Mouse (Mus musculus): ENCODE results near the gene Cldnd1. TPM values are rescaled to one million over a fixed set of nuclear protein-coding genes. Genes with fewer than 3 reads are reported as not detected.

Gene Cldnd1
- polyA plus RNA-seq (2015; fragmentation: Nextera tagmentation; extraction: Ambion mirVana) = 110 and 111 TPM in 2 replicates

GRCm38 (mm10) chr16:58727477-58728131 is at the start of gene Cldnd1:
TSS of gene Cldnd1 (plus strand) at chr16:58727910.
- ATAC-seq (ENCODE audit: borderline replicate concordance, extremely low read depth, low FRiP score, low TSS enrichment) = peak; percentile 100
- WGBS = 2% methylated on average over 30 of the region's 35 CpGs
- no peaks in the 10 kb centered on the region for H3K9me3 ChIP-seq
- peak within 1 kb of the TSS; percentile 61 for H3K4me2 ChIP-seq
- H3K27ac ChIP-seq = peak within 1 kb of the TSS; percentile 82
- H3K4me1 ChIP-seq = 0 out of 2 replicates have a peak, but pooled peaks cover 9% of the 10 kb centered on the region
- H3K9ac ChIP-seq = peak within 1 kb of the TSS; percentile 76
- peaks cover 22% of the 10 kb centered on the region for H3K36me3 ChIP-seq
- H3K4me3 ChIP-seq = peak within 1 kb of the TSS; percentile 69
- H3K27me3 ChIP-seq = no peaks in the 10 kb centered on the region

GRCm38 (mm10) chr16:58678660-58679059 is 49.0 kb upstream of the Cldnd1 start:
- Histone ChIP-seq H3K4me2 (no peak overlapping the region), H3K36me3 (peaks cover 41% of the 10 kb centered on the region), H3K27me3 (no peaks in the 10 kb centered on the region), H3K9ac (no peak overlapping the region), H3K27ac (no peak overlapping the region), H3K4me3 (no peak overlapping the region), H3K9me3 (no peaks in the 10 kb centered on the region), H3K4me1 (no peaks in the 10 kb centered on the region)
- no peak for ATAC-seq (ENCODE audit: borderline replicate concordance, extremely low read depth, low FRiP score, low TSS enrichment)
- WGBS = 72% methylated on average over 7 of the region's 7 CpGs

- Histone ChIP-seq H3K4me1 (no peaks in the 10 kb centered on the region), H3K9ac (no peak overlapping the region), H3K4me3 (no peak overlapping the region), H3K36me3 (peaks cover 14% of the 10 kb centered on the region; the same call in 1 of the 2 replicates), H3K4me2 (no peak overlapping the region), H3K9me3 (no peaks in the 10 kb centered on the region), H3K27me3 (no peaks in the 10 kb centered on the region), H3K27ac (no peak overlapping the region)
- no peak for ATAC-seq (ENCODE audit: borderline replicate concordance, extremely low read depth, low FRiP score, low TSS enrichment)
- 88% methylated on average over 6 of the region's 6 CpGs for WGBS
Observed at GRCm38 (mm10) chr16:58682046-58682445, 45.7 kb upstream of the Cldnd1 start.

DNA sequence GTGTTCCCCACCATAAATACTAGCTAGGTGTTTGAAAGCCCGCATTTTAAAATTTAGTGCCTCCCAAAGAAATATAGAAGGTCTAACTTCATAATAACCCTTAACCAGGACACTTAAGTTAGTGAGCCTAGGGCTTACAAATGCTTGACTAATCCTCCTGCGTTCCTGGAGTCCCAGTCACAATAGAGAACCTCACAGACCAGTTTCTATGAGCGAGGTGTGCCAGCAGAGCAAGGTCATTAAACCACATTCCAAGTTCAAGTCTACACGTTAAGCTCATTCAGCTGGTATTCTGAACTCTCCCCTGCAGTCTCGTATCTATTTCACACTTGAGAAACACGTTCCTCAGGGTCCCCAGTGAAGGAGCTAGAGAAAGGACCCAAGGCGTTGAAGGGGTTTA is 44.8 kb upstream of the Cldnd1 start:
- 75% methylated on average over 7 of the region's 7 CpGs for WGBS
- Histone ChIP-seq H3K4me2 (no peak overlapping the region), H3K27me3 (no peaks in the 10 kb centered on the region), H3K27ac (no peak overlapping the region), H3K4me1 (no peaks in the 10 kb centered on the region), H3K9ac (no peak overlapping the region), H3K4me3 (no peak overlapping the region), H3K36me3 (peaks cover 9% of the 10 kb centered on the region; the same call in 1 of the 2 replicates), H3K9me3 (no peaks in the 10 kb centered on the region)
- ATAC-seq (ENCODE audit: borderline replicate concordance, extremely low read depth, low FRiP score, low TSS enrichment) = no peak

- Histone ChIP-seq H3K9me3 (no peaks in the 10 kb centered on the region), H3K4me2 (no peak overlapping the region), H3K27ac (no peak overlapping the region), H3K9ac (no peak overlapping the region), H3K27me3 (no peaks in the 10 kb centered on the region), H3K4me3 (no peak overlapping the region), H3K4me1 (no peaks in the 10 kb centered on the region), H3K36me3 (peaks cover 6% of the 10 kb centered on the region; the same call in 1 of the 2 replicates)
- WGBS = 88% methylated on average over 4 of the region's 4 CpGs
- ATAC-seq (ENCODE audit: borderline replicate concordance, extremely low read depth, low FRiP score, low TSS enrichment) = no peak
Observed at GRCm38 (mm10) chr16:58683911-58684310, 43.8 kb upstream of the Cldnd1 start.

- H3K9me3 ChIP-seq = no peaks in the 10 kb centered on the region
- H3K4me3 ChIP-seq = no peak overlapping the region
- no peak overlapping the region for H3K4me2 ChIP-seq
- H3K27ac ChIP-seq = no peak overlapping the region
- H3K4me1 ChIP-seq = no peaks in the 10 kb centered on the region
- no peak for ATAC-seq (ENCODE audit: borderline replicate concordance, extremely low read depth, low FRiP score, low TSS enrichment)
- no peak overlapping the region for H3K9ac ChIP-seq
- H3K36me3 ChIP-seq = peaks cover 6% of the 10 kb centered on the region; the same call in 1 of the 2 replicates
- H3K27me3 ChIP-seq = no peaks in the 10 kb centered on the region
Observed at GRCm38 (mm10) chr16:58684537-58684936, 43.2 kb upstream of the Cldnd1 start.

DNA sequence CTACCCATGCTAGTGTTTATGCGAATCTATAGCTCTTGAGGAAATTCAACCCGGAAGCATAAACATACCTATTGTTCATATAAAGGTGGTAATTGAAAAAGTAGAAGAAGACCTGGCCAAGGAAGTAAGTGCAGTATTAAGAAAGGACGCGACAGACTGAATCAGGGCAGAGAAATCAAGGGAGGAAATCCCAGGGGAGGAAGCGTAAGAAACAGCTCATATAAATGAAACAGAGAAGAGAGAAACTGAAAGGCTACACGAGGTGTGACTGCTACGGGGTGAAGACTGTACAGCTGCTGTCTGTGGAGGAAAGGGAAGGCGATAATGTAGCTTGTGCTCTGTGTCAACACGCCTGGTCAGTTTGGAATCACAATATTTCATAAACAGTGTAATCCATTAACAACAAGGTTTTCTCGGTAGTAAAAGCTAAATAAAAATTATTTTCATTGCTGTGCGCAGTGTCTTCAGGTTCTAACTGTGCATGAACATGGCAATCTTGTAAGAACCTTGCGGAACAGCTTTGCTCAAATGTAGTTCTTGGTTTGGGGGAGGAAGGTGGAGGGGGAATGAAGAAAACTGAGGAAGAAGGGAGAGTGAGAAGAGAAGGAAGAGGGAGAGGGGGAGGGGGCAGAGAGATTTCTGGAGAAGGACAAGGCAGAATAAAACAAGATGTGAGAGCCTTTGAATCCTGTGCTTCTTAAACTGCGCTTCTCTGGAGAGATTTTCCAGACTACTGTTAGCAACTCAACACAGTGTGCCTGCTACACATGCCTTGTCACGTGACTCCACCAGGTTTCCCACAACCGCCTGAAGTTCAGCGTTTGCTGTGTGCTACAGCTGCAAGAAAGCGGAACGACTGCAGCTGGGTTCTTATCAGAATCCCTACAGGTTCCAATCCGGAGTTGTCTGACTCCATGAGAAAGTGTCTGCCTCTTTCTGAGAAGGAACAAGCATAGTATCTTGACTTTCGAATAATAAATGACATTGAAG is 41.9 kb upstream of the Cldnd1 start:
- Histone ChIP-seq H3K9ac (no peak overlapping the region), H3K4me1 (no peaks in the 10 kb centered on the region), H3K4me2 (peak overlapping the region; percentile 2; the same call in 1 of the 2 replicates), H3K4me3 (no peak overlapping the region), H3K27ac (no peak overlapping the region), H3K27me3 (no peaks in the 10 kb centered on the region), H3K9me3 (no peaks in the 10 kb centered on the region), H3K36me3 (peaks cover 1% of the 10 kb centered on the region; the same call in 1 of the 2 replicates)
- WGBS = 49% methylated on average over 20 of the region's 20 CpGs
- no peak for ATAC-seq (ENCODE audit: borderline replicate concordance, extremely low read depth, low FRiP score, low TSS enrichment)

DNA sequence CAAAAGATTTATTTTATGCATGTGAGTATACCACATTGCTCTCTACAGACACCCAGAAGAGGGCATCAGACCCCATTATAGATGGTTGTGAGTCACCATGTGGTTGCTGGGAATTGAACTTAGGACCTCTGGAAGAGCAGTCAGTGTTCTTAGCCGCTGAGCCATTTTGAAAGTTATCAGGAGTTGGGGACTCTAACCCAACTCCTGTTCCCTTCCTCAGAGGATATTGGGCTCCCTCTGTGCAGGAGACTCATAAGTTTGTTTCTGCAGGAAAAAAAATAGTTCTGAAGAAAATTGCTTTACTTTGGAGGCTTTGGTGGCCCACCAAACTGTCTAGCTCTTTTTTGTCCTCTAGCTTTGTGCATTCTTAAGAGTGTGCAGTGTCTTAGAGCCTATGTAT is 39.2 kb upstream of the Cldnd1 start:
- no peak overlapping the region for H3K4me2 ChIP-seq
- 91% methylated on average over 1 of the region's 1 CpGs for WGBS
- no peaks in the 10 kb centered on the region for H3K36me3 ChIP-seq

GRCm38 (mm10) chr16:58689555-58690169 is 38.0 kb upstream of the Cldnd1 start:
- no peaks in the 10 kb centered on the region for H3K9me3 ChIP-seq
- no peak overlapping the region for H3K9ac ChIP-seq
- no peak for ATAC-seq (ENCODE audit: borderline replicate concordance, extremely low read depth, low FRiP score, low TSS enrichment)
- 80% methylated on average over 5 of the region's 5 CpGs for WGBS
- no peak overlapping the region for H3K4me2 ChIP-seq
- H3K27me3 ChIP-seq = no peaks in the 10 kb centered on the region
- no peaks in the 10 kb centered on the region for H3K36me3 ChIP-seq
- H3K4me3 ChIP-seq = no peak overlapping the region
- no peaks in the 10 kb centered on the region for H3K4me1 ChIP-seq
- H3K27ac ChIP-seq = no peak overlapping the region

More for the DNA sequence above, 39.2 kb upstream of the Cldnd1 start:
- Histone ChIP-seq H3K9ac (no peak overlapping the region), H3K27ac (no peak overlapping the region), H3K27me3 (no peaks in the 10 kb centered on the region), H3K9me3 (no peaks in the 10 kb centered on the region), H3K4me3 (no peak overlapping the region), H3K4me1 (no peaks in the 10 kb centered on the region)
- no peak for ATAC-seq (ENCODE audit: borderline replicate concordance, extremely low read depth, low FRiP score, low TSS enrichment)

GRCm38 (mm10) chr16:58690322-58690732 is 37.4 kb upstream of the Cldnd1 start:
- no peaks in the 10 kb centered on the region for H3K27me3 ChIP-seq
- H3K4me3 ChIP-seq = no peak overlapping the region
- no peak overlapping the region for H3K4me2 ChIP-seq
- H3K4me1 ChIP-seq = no peaks in the 10 kb centered on the region
- ATAC-seq (ENCODE audit: borderline replicate concordance, extremely low read depth, low FRiP score, low TSS enrichment) = no peak
- H3K9me3 ChIP-seq = no peaks in the 10 kb centered on the region
- H3K27ac ChIP-seq = no peak overlapping the region
- no peaks in the 10 kb centered on the region for H3K36me3 ChIP-seq
- H3K9ac ChIP-seq = no peak overlapping the region
- WGBS = 79% methylated on average over 5 of the region's 5 CpGs

GRCm38 (mm10) chr16:58694091-58694490 is 33.6 kb upstream of the Cldnd1 start:
- Histone ChIP-seq H3K4me1 (no peaks in the 10 kb centered on the region), H3K36me3 (no peaks in the 10 kb centered on the region), H3K4me3 (no peak overlapping the region), H3K4me2 (no peak overlapping the region), H3K27me3 (no peaks in the 10 kb centered on the region), H3K27ac (no peak overlapping the region), H3K9ac (no peak overlapping the region), H3K9me3 (no peaks in the 10 kb centered on the region)
- no peak for ATAC-seq (ENCODE audit: borderline replicate concordance, extremely low read depth, low FRiP score, low TSS enrichment)
- 91% methylated on average over 5 of the region's 5 CpGs for WGBS

Data from lung, embryonic 15.5 days (tissue).